Mouse (Mus musculus): ENCODE measurements at regions not wholly inside any gene's neighbourhood (a gene's known extent, or its start where the extent isn't known, plus 50 kb on each side); places are given as distances from the start of the nearest gene placed in this dataset.
"Not testable (repeated sequence)": the region's sequence is repeated elsewhere in the genome, so short reads cannot be mapped to it uniquely, and the experiment has no call there.

GRCm38 (mm10) chr8:5523281-5523680 lies 418.1 kb upstream of the Slc10a2 start:
- 89% methylated on average over 4 of the region's 4 CpGs for WGBS
- H3K36me3 ChIP-seq (ENCODE audit: control insufficient read depth, insufficient read depth, low read length) = no peaks in the 10 kb centered on the region
- no peak for DNase-seq (ENCODE audit: low spot score)
- H3K9ac ChIP-seq (ENCODE audit: low read length) = no peak overlapping the region
- H3K9me3 ChIP-seq (replicated peaks; ENCODE audit: control insufficient read depth, low read length) = no peaks in the 10 kb centered on the region
- H3K27ac ChIP-seq (ENCODE audit: low read depth, low read length) = no peak overlapping the region
- no peaks in the 10 kb centered on the region for H3K4me1 ChIP-seq (ENCODE audit: control insufficient read depth, insufficient read depth, low read length)
- no peak overlapping the region for H3K4me3 ChIP-seq (ENCODE audit: low read depth, low read length)
- no peak overlapping the region for H3K4me2 ChIP-seq (ENCODE audit: low read length)
- H3K27me3 ChIP-seq (replicated peaks; ENCODE audit: control insufficient read depth, insufficient read depth, low read length) = no peaks in the 10 kb centered on the region
- no peak for ATAC-seq

- WGBS = 87% methylated on average over 2 of the region's 2 CpGs
- Histone ChIP-seq H3K9ac (ENCODE audit: low read length) (no peak overlapping the region), H3K4me3 (ENCODE audit: low read depth, low read length) (no peak overlapping the region), H3K27me3 (replicated peaks; ENCODE audit: control insufficient read depth, insufficient read depth, low read length) (no peaks in the 10 kb centered on the region), H3K36me3 (ENCODE audit: control insufficient read depth, insufficient read depth, low read length) (no peaks in the 10 kb centered on the region), H3K27ac (ENCODE audit: low read depth, low read length) (no peak overlapping the region), H3K9me3 (replicated peaks; ENCODE audit: control insufficient read depth, low read length) (no peaks in the 10 kb centered on the region), H3K4me1 (ENCODE audit: control insufficient read depth, insufficient read depth, low read length) (no peaks in the 10 kb centered on the region), H3K4me2 (ENCODE audit: low read length) (no peak overlapping the region)
- DNase-seq (ENCODE audit: low spot score) (no peak), ATAC-seq (no peak)
Observed at GRCm38 (mm10) chr8:5495861-5496260, 390.7 kb upstream of the Slc10a2 start.

- no peak overlapping the region for H3K4me2 ChIP-seq (ENCODE audit: low read length)
- H3K4me1 ChIP-seq (ENCODE audit: control insufficient read depth, insufficient read depth, low read length) = no peaks in the 10 kb centered on the region
- ATAC-seq (no peak), DNase-seq (ENCODE audit: low spot score) (no peak)
- 94% methylated on average over 3 of the region's 3 CpGs for WGBS
- no peak overlapping the region for H3K9ac ChIP-seq (ENCODE audit: low read length)
- no peak overlapping the region for H3K27ac ChIP-seq (ENCODE audit: low read depth, low read length)
- no peaks in the 10 kb centered on the region for H3K36me3 ChIP-seq (ENCODE audit: control insufficient read depth, insufficient read depth, low read length)
- no peak overlapping the region for H3K4me3 ChIP-seq (ENCODE audit: low read depth, low read length)
- H3K27me3 ChIP-seq (replicated peaks; ENCODE audit: control insufficient read depth, insufficient read depth, low read length) = no peaks in the 10 kb centered on the region
- H3K9me3 ChIP-seq (replicated peaks; ENCODE audit: control insufficient read depth, low read length) = no peaks in the 10 kb centered on the region
Observed at GRCm38 (mm10) chr8:5490491-5490890, 385.3 kb upstream of the Slc10a2 start.

GRCm38 (mm10) chr8:5482938-5483337 lies 377.8 kb upstream of the Slc10a2 start:
- Histone ChIP-seq H3K27ac (ENCODE audit: low read depth, low read length) (no peak overlapping the region), H3K4me1 (ENCODE audit: control insufficient read depth, insufficient read depth, low read length) (no peaks in the 10 kb centered on the region), H3K4me3 (ENCODE audit: low read depth, low read length) (no peak overlapping the region), H3K4me2 (ENCODE audit: low read length) (no peak overlapping the region), H3K36me3 (ENCODE audit: control insufficient read depth, insufficient read depth, low read length) (no peaks in the 10 kb centered on the region), H3K9ac (ENCODE audit: low read length) (no peak overlapping the region), H3K27me3 (replicated peaks; ENCODE audit: control insufficient read depth, insufficient read depth, low read length) (no peaks in the 10 kb centered on the region), H3K9me3 (replicated peaks; ENCODE audit: control insufficient read depth, low read length) (no peaks in the 10 kb centered on the region)
- no peak for DNase-seq (ENCODE audit: low spot score)
- ATAC-seq = no peak
- 53% methylated on average over 1 of the region's 1 CpGs for WGBS

DNA sequence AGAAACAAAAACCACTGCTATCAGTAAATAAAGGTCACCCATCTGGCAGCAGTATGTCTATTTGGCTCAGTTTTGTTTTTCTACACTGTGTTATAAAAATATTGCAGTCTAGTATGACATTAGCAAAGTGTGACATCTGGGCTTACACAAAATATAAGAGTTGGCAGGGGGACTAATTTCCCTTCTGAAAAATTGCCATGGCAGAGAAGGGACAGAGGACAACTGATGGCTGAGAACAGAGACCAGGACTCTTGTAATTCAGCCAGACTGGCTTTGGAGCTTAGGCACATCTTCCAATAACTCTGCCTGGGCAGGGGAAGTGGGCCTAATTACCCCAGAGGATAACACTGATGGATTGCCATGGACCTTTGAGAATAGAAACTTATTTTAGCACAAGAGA lies 367.8 kb upstream of the Slc10a2 start:
- no peaks in the 10 kb centered on the region for H3K27me3 ChIP-seq (replicated peaks; ENCODE audit: control insufficient read depth, insufficient read depth, low read length)
- ATAC-seq = no peak
- DNase-seq (ENCODE audit: low spot score) = peak; percentile 23

DNA sequence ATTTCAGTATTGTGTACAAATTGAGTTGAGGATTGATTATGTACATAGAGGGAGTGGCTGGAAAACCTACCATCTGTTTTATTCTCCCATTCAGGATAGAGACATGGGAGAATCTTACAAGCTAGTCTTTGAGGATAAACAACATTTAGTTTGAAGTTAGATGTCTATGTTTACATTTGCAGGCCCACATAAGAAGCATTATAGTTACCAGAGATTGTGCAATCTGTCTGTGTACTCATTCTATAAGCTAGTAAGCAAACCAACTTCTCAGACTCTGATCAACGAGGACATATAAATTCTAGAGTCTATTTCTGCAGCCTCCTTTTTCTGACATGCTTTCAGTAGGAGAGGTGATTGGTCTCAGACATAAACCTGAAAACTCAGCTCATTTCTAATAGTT lies 367.4 kb upstream of the Slc10a2 start:
- Histone ChIP-seq H3K9me3 (replicated peaks; ENCODE audit: control insufficient read depth, low read length) (no peaks in the 10 kb centered on the region), H3K27ac (ENCODE audit: low read depth, low read length) (no peak overlapping the region), H3K36me3 (ENCODE audit: control insufficient read depth, insufficient read depth, low read length) (no peaks in the 10 kb centered on the region), H3K4me1 (ENCODE audit: control insufficient read depth, insufficient read depth, low read length) (no peaks in the 10 kb centered on the region), H3K9ac (ENCODE audit: low read length) (no peak overlapping the region), H3K4me3 (ENCODE audit: low read depth, low read length) (no peak overlapping the region), H3K4me2 (ENCODE audit: low read length) (no peak overlapping the region), H3K27me3 (replicated peaks; ENCODE audit: control insufficient read depth, insufficient read depth, low read length) (no peaks in the 10 kb centered on the region)
- 83% methylated on average over 1 of the region's 1 CpGs for WGBS
- ATAC-seq (no peak), DNase-seq (ENCODE audit: low spot score) (no peak)

More for the DNA sequence above, 367.8 kb upstream of the Slc10a2 start:
- Histone ChIP-seq H3K36me3 (ENCODE audit: control insufficient read depth, insufficient read depth, low read length) (no peaks in the 10 kb centered on the region), H3K27ac (ENCODE audit: low read depth, low read length) (no peak overlapping the region), H3K9me3 (replicated peaks; ENCODE audit: control insufficient read depth, low read length) (no peaks in the 10 kb centered on the region), H3K4me1 (ENCODE audit: control insufficient read depth, insufficient read depth, low read length) (no peaks in the 10 kb centered on the region), H3K4me3 (ENCODE audit: low read depth, low read length) (no peak overlapping the region), H3K4me2 (ENCODE audit: low read length) (no peak overlapping the region), H3K9ac (ENCODE audit: low read length) (no peak overlapping the region)

- H3K27ac ChIP-seq (ENCODE audit: low read depth, low read length) = no peak overlapping the region
- H3K4me2 ChIP-seq (ENCODE audit: low read length) = no peak overlapping the region
- DNase-seq (ENCODE audit: low spot score) (no peak), ATAC-seq (no peak)
- no peaks in the 10 kb centered on the region for H3K4me1 ChIP-seq (ENCODE audit: control insufficient read depth, insufficient read depth, low read length)
- no peaks in the 10 kb centered on the region for H3K36me3 ChIP-seq (ENCODE audit: control insufficient read depth, insufficient read depth, low read length)
- H3K9ac ChIP-seq (ENCODE audit: low read length) = no peak overlapping the region
- no peak overlapping the region for H3K4me3 ChIP-seq (ENCODE audit: low read depth, low read length)
- H3K27me3 ChIP-seq (replicated peaks; ENCODE audit: control insufficient read depth, insufficient read depth, low read length) = no peaks in the 10 kb centered on the region
- WGBS = 95% methylated on average over 1 of the region's 1 CpGs
- no peaks in the 10 kb centered on the region for H3K9me3 ChIP-seq (replicated peaks; ENCODE audit: control insufficient read depth, low read length)
Observed at GRCm38 (mm10) chr8:5457619-5458018, 352.5 kb upstream of the Slc10a2 start.

DNA sequence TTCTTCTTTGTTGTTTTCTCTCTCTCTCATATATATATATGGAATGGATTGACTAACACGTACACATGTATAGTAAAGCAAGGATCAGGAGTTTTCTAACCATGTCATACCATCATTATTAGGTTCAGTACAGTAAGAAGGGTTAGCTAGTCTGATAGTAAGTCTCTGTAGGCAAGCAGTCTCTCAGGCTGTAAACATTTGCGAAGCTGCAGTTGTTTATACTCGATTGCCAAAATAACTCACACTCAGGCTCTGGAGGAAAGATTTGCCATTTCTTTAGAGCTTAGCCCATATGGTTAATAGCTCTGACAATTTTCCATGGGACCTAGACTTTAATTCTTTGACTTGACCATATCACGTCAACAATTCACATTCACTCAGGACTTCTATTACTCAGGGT lies 348.3 kb upstream of the Slc10a2 start:
- H3K9me3 ChIP-seq (replicated peaks; ENCODE audit: control insufficient read depth, low read length) = no peaks in the 10 kb centered on the region
- H3K4me1 ChIP-seq (ENCODE audit: control insufficient read depth, insufficient read depth, low read length) = no peaks in the 10 kb centered on the region
- 92% methylated on average over 4 of the region's 4 CpGs for WGBS
- H3K27ac ChIP-seq (ENCODE audit: low read depth, low read length) = no peak overlapping the region
- no peaks in the 10 kb centered on the region for H3K36me3 ChIP-seq (ENCODE audit: control insufficient read depth, insufficient read depth, low read length)
- no peak overlapping the region for H3K9ac ChIP-seq (ENCODE audit: low read length)
- no peaks in the 10 kb centered on the region for H3K27me3 ChIP-seq (replicated peaks; ENCODE audit: control insufficient read depth, insufficient read depth, low read length)
- H3K4me2 ChIP-seq (ENCODE audit: low read length) = no peak overlapping the region
- no peak for ATAC-seq
- DNase-seq (ENCODE audit: low spot score) = no peak
- no peak overlapping the region for H3K4me3 ChIP-seq (ENCODE audit: low read depth, low read length)

- not testable (repeated sequence) for H3K27ac ChIP-seq (ENCODE audit: low read depth, low read length); H3K4me3 ChIP-seq (ENCODE audit: low read depth, low read length); H3K4me2 ChIP-seq (ENCODE audit: low read length); DNase-seq (ENCODE audit: low spot score); H3K27me3 ChIP-seq (replicated peaks; ENCODE audit: control insufficient read depth, insufficient read depth, low read length); H3K36me3 ChIP-seq (ENCODE audit: control insufficient read depth, insufficient read depth, low read length); H3K4me1 ChIP-seq (ENCODE audit: control insufficient read depth, insufficient read depth, low read length); H3K9me3 ChIP-seq (replicated peaks; ENCODE audit: control insufficient read depth, low read length); H3K9ac ChIP-seq (ENCODE audit: low read length); ATAC-seq
- WGBS = 89% methylated on average over 5 of the region's 5 CpGs
Observed at GRCm38 (mm10) chr8:5442243-5442642, 337.1 kb upstream of the Slc10a2 start.

DNA sequence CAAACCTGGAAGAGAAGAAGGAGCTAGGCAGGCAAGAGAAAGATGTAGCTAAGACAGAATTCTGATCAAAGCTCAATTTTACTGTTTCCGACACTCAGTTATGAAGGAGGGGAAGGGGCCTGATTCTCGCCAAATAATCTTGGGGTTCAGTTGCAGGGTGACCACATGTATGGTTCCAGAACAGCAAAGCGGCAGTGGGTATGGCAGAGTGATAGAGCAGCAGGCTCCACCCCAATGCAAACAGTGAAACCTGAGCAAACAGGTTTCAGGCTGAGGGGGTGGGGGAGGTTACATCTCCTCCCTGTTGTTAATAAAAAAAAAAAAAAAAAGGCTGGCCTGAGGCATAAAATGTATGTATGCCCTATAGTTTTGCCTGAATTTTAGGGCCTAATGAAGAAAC lies 335.3 kb upstream of the Slc10a2 start:
- WGBS = 93% methylated on average over 3 of the region's 3 CpGs
- not testable (repeated sequence) for ATAC-seq; H3K9ac ChIP-seq (ENCODE audit: low read length); H3K9me3 ChIP-seq (replicated peaks; ENCODE audit: control insufficient read depth, low read length); H3K4me2 ChIP-seq (ENCODE audit: low read length); H3K27me3 ChIP-seq (replicated peaks; ENCODE audit: control insufficient read depth, insufficient read depth, low read length); H3K4me3 ChIP-seq (ENCODE audit: low read depth, low read length); H3K27ac ChIP-seq (ENCODE audit: low read depth, low read length); H3K4me1 ChIP-seq (ENCODE audit: control insufficient read depth, insufficient read depth, low read length); H3K36me3 ChIP-seq (ENCODE audit: control insufficient read depth, insufficient read depth, low read length); DNase-seq (ENCODE audit: low spot score)

Measured in forebrain, embryonic 14.5 days (tissue).